Mouse (Mus musculus): Measurements from ENCODE around the gene Enah. TPM values are rescaled to one million over a fixed set of nuclear protein-coding genes. Genes with fewer than 3 reads are reported as not detected.

Gene Enah
- polyA plus RNA-seq, 1 experiment from 2014 or later = 30.6 TPM

- no peaks in the 10 kb centered on the region for H3K9me3 ChIP-seq
- WGBS = 80% methylated on average over 7 of the region's 7 CpGs
Measured at GRCm38 (mm10) chr1:182049813-182050212, 30.0 kb upstream of the Enah start.

GRCm38 (mm10) chr1:182048101-182048500 lies 28.3 kb upstream of the Enah start:
- Histone ChIP-seq H3K4me3 (no peak overlapping the region), H3K27me3 (replicated peaks; ENCODE audit: low read depth, poor library complexity, severe bottlenecking) (no peaks in the 10 kb centered on the region), H3K9me3 (no peaks in the 10 kb centered on the region), H3K27ac (replicated peaks) (no peak overlapping the region), H3K4me1 (peaks cover 8% of the 10 kb centered on the region), H3K36me3 (replicated peaks) (no peaks in the 10 kb centered on the region)
- WGBS = 89% methylated on average over 4 of the region's 4 CpGs
- no peak for DNase-seq (ENCODE audit: low spot score)

More at GRCm38 (mm10) chr1:182049813-182050212, 30.0 kb upstream of the Enah start:
- no peak for DNase-seq (ENCODE audit: low spot score)
- Histone ChIP-seq H3K27ac (replicated peaks) (no peak overlapping the region), H3K4me3 (no peak overlapping the region), H3K4me1 (peaks cover 9% of the 10 kb centered on the region), H3K36me3 (replicated peaks) (no peaks in the 10 kb centered on the region), H3K27me3 (replicated peaks; ENCODE audit: low read depth, poor library complexity, severe bottlenecking) (no peaks in the 10 kb centered on the region)

- 90% methylated on average over 3 of the region's 3 CpGs for WGBS
- H3K4me1 ChIP-seq = peaks cover 4% of the 10 kb centered on the region; the same call in 1 of the 2 replicates
- H3K9me3 ChIP-seq = no peaks in the 10 kb centered on the region
- no peak overlapping the region for H3K4me3 ChIP-seq
- H3K27ac ChIP-seq (replicated peaks) = no peak overlapping the region
- DNase-seq (ENCODE audit: low spot score) = no peak
- H3K27me3 ChIP-seq (replicated peaks; ENCODE audit: low read depth, poor library complexity, severe bottlenecking) = no peaks in the 10 kb centered on the region
- no peaks in the 10 kb centered on the region for H3K36me3 ChIP-seq (replicated peaks)
Measured at GRCm38 (mm10) chr1:182047016-182047690, 27.4 kb upstream of the Enah start.

- H3K36me3 ChIP-seq (replicated peaks) = no peaks in the 10 kb centered on the region
- DNase-seq (ENCODE audit: low spot score) = no peak
- peak overlapping the region; percentile 11; the same call in 1 of the 2 replicates for H3K27ac ChIP-seq (replicated peaks)
- WGBS = 76% methylated on average over 4 of the region's 4 CpGs
- H3K9me3 ChIP-seq = no peaks in the 10 kb centered on the region
- H3K4me3 ChIP-seq = no peak overlapping the region
- H3K4me1 ChIP-seq = peaks cover 4% of the 10 kb centered on the region; the same call in 1 of the 2 replicates
- no peaks in the 10 kb centered on the region for H3K27me3 ChIP-seq (replicated peaks; ENCODE audit: low read depth, poor library complexity, severe bottlenecking)
Measured at GRCm38 (mm10) chr1:182045208-182045607, 25.4 kb upstream of the Enah start.

- Histone ChIP-seq H3K27me3 (replicated peaks; ENCODE audit: low read depth, poor library complexity, severe bottlenecking) (no peaks in the 10 kb centered on the region), H3K36me3 (replicated peaks) (no peaks in the 10 kb centered on the region), H3K4me3 (no peak overlapping the region), H3K27ac (replicated peaks) (no peak overlapping the region), H3K9me3 (no peaks in the 10 kb centered on the region), H3K4me1 (peaks cover 4% of the 10 kb centered on the region; the same call in 1 of the 2 replicates)
- WGBS = 85% methylated on average over 3 of the region's 3 CpGs
- DNase-seq (ENCODE audit: low spot score) = no peak
Measured at GRCm38 (mm10) chr1:182040538-182040937, 20.7 kb upstream of the Enah start.

- H3K27me3 ChIP-seq (replicated peaks; ENCODE audit: low read depth, poor library complexity, severe bottlenecking) = no peaks in the 10 kb centered on the region
- H3K36me3 ChIP-seq (replicated peaks) = no peaks in the 10 kb centered on the region
- DNase-seq (ENCODE audit: low spot score) = no peak
- no peaks in the 10 kb centered on the region for H3K9me3 ChIP-seq
- H3K27ac ChIP-seq (replicated peaks) = no peak overlapping the region
- H3K4me1 ChIP-seq = peaks cover 25% of the 10 kb centered on the region
- no peak overlapping the region for H3K4me3 ChIP-seq
Measured at GRCm38 (mm10) chr1:182031757-182032156, 12.0 kb upstream of the Enah start.

GRCm38 (mm10) chr1:182031066-182031465 lies 11.3 kb upstream of the Enah start:
- Histone ChIP-seq H3K27ac (replicated peaks) (no peak overlapping the region), H3K9me3 (no peaks in the 10 kb centered on the region), H3K27me3 (replicated peaks; ENCODE audit: low read depth, poor library complexity, severe bottlenecking) (no peaks in the 10 kb centered on the region), H3K4me3 (no peak overlapping the region), H3K4me1 (peaks cover 25% of the 10 kb centered on the region), H3K36me3 (replicated peaks) (no peaks in the 10 kb centered on the region)
- DNase-seq (ENCODE audit: low spot score) = no peak
- 84% methylated on average over 6 of the region's 6 CpGs for WGBS

GRCm38 (mm10) chr1:182029989-182030649 lies 10.3 kb upstream of the Enah start:
- H3K4me3 ChIP-seq = no peak overlapping the region
- no peaks in the 10 kb centered on the region for H3K9me3 ChIP-seq
- no peak overlapping the region for H3K27ac ChIP-seq (replicated peaks)
- peaks cover 25% of the 10 kb centered on the region for H3K4me1 ChIP-seq
- no peak for DNase-seq (ENCODE audit: low spot score)
- H3K27me3 ChIP-seq (replicated peaks; ENCODE audit: low read depth, poor library complexity, severe bottlenecking) = no peaks in the 10 kb centered on the region
- WGBS = 65% methylated on average over 5 of the region's 5 CpGs
- H3K36me3 ChIP-seq (replicated peaks) = no peaks in the 10 kb centered on the region

- no peak for DNase-seq (ENCODE audit: low spot score)
- Histone ChIP-seq H3K4me3 (no peak overlapping the region), H3K4me1 (peaks cover 21% of the 10 kb centered on the region), H3K9me3 (no peaks in the 10 kb centered on the region), H3K36me3 (replicated peaks) (no peaks in the 10 kb centered on the region), H3K27ac (replicated peaks) (no peak overlapping the region), H3K27me3 (replicated peaks; ENCODE audit: low read depth, poor library complexity, severe bottlenecking) (no peaks in the 10 kb centered on the region)
- WGBS = 84% methylated on average over 25 of the region's 25 CpGs
Measured at GRCm38 (mm10) chr1:182028231-182029210, 8.7 kb upstream of the Enah start.

GRCm38 (mm10) chr1:182027426-182027979 lies 7.7 kb upstream of the Enah start:
- Histone ChIP-seq H3K4me3 (no peak overlapping the region), H3K4me1 (peaks cover 21% of the 10 kb centered on the region), H3K27me3 (replicated peaks; ENCODE audit: low read depth, poor library complexity, severe bottlenecking) (no peaks in the 10 kb centered on the region), H3K27ac (replicated peaks) (no peak overlapping the region), H3K9me3 (no peaks in the 10 kb centered on the region), H3K36me3 (replicated peaks) (no peaks in the 10 kb centered on the region)
- 52% methylated on average over 9 of the region's 9 CpGs for WGBS
- no peak for DNase-seq (ENCODE audit: low spot score)

- Histone ChIP-seq H3K9me3 (no peaks in the 10 kb centered on the region), H3K4me1 (peaks cover 21% of the 10 kb centered on the region), H3K27ac (replicated peaks) (0 out of 2 replicates have a peak overlapping the region, but pooled peaks have one; percentile 14), H3K27me3 (replicated peaks; ENCODE audit: low read depth, poor library complexity, severe bottlenecking) (no peaks in the 10 kb centered on the region), H3K4me3 (no peak overlapping the region), H3K36me3 (replicated peaks) (no peaks in the 10 kb centered on the region)
- 83% methylated on average over 5 of the region's 5 CpGs for WGBS
- no peak for DNase-seq (ENCODE audit: low spot score)
Measured at GRCm38 (mm10) chr1:182026821-182027220, 7.0 kb upstream of the Enah start.

GRCm38 (mm10) chr1:182026120-182026519 lies 6.3 kb upstream of the Enah start:
- no peaks in the 10 kb centered on the region for H3K27me3 ChIP-seq (replicated peaks; ENCODE audit: low read depth, poor library complexity, severe bottlenecking)
- DNase-seq (ENCODE audit: low spot score) = no peak
- no peaks in the 10 kb centered on the region for H3K36me3 ChIP-seq (replicated peaks)
- H3K27ac ChIP-seq (replicated peaks) = no peak overlapping the region
- WGBS = 77% methylated on average over 7 of the region's 7 CpGs
- no peaks in the 10 kb centered on the region for H3K9me3 ChIP-seq
- H3K4me3 ChIP-seq = no peak overlapping the region
- H3K4me1 ChIP-seq = peaks cover 26% of the 10 kb centered on the region
